10 mouse cellular contexts compared by ENCODE assay signal in the genomic region with DNA sequence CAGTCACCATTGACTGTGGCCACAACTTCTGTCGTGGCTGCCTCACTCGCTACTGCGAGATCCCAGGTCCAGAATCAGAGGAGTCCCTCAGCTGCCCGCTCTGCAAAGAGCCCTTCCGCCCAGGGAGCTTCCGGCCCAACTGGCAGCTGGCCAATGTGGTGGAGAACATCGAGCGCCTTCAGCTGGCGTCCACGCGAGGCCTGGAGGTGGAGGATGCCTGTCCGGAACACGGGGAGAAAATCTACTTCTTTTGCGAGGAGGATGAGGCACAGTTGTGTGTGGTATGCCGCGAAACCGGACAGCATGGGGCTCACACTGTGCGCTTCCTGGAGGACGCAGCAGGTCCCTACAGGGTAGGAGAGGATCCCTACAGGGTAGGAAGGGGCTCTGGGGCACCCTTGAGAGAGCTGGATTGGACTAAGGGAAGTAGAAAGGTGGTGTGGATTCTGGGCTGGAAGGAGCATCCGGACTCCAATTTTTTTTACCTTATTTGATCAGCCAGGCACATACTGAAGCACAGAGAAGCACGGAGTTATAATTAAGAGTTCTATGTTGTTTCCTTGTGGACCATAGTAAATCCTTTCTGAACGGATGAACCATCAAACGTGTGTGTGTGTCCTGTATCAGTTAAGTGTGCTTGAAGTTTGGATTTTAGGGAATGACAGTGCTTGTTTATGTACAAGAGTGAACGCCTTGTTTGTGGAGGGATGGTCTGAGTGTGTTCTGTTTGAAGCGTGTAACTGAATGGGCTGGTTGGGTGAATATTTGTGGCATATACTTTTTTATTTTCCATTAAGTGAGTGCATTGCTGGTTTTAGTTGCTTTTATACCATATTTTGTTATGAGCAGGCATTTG. TPM values are rescaled to one million over a fixed set of nuclear protein-coding genes. Genes with fewer than 3 reads are reported as not detected.
DNase-seq lines count a peak whose midpoint lies in the region; ATAC-seq and TF ChIP-seq lines count a peak whose summit lies in the region.
"Had no signal": no experiment of that assay in that cellular context is flagged by ENCODE, and none has a peak within 500 bp of the region (broad histone marks: within the 10 kb centered on the region; RNA-seq: fewer than 3 reads in every experiment).

No protein-coding gene starts in this region.

- H3K9ac ChIP-seq in MEL (ENCODE audit: control insufficient read depth, low read depth, low read length, poor library complexity, severe bottlenecking): peak overlapping the region; percentile 79

- DNase-seq in kidney, adult 2 months: peak; percentile 24
- no peak for DNase-seq in kidney, adult 8-10 months
- DNase-seq in MEL (ENCODE audit: low read depth, low spot score): peak; percentile 78
- DNase-seq in lung, postnatal 10 days: peak; percentile 62
- DNase-seq in embryo, embryonic 10 days (ENCODE audit: low spot score): no peak
- no peak for DNase-seq in B cell, adult 2 months

- H3K79me2 ChIP-seq in MEL (ENCODE audit: control insufficient read depth, insufficient read depth, low read length, poor library complexity): peaks cover 7% of the 10 kb centered on the region

- no peak for TF ChIP-seq CTCF in kidney, adult 2 months (conservative IDR thresholded peaks at IDR 0.05; ENCODE audit: insufficient read depth, insufficient read length, low read depth, low read length)
- TF ChIP-seq CTCF in MEL (IDR thresholded peaks at IDR 0.05 in 2 of 3, conservative IDR thresholded peaks at IDR 0.05 in 1 of 3; ENCODE audit: control insufficient read depth in 1 of 3, insufficient read depth in 1 of 3, low read depth in 2 of 3, low read length in 3 of 3, poor library complexity in 1 of 3, severe bottlenecking in 1 of 3): no peak

- H3K27me3 ChIP-seq in kidney, adult 2 months (replicated peaks; ENCODE audit: control insufficient read depth, insufficient read depth, low read length): no peaks in the 10 kb centered on the region
- no peaks in the 10 kb centered on the region for H3K27me3 ChIP-seq in MEL (ENCODE audit: control insufficient read depth in 1 of 2, insufficient read depth in 2 of 2, low read length in 2 of 2)

- TF ChIP-seq POLR2A in kidney, adult 2 months (IDR thresholded peaks at IDR 0.05; ENCODE audit: low read depth, low read length): no peak
- no peak for TF ChIP-seq POLR2A in MEL (IDR thresholded peaks at IDR 0.05; ENCODE audit: control insufficient read depth in 1 of 2, insufficient read depth in 1 of 2, low read depth in 1 of 2, low read length in 2 of 2, poor library complexity in 1 of 2)

- TF ChIP-seq EP300 in MEL (IDR thresholded peaks at IDR 0.05; ENCODE audit: low read depth in 1 of 2, low read length in 2 of 2): no peak

- H3K27ac ChIP-seq in kidney, adult 2 months (ENCODE audit: insufficient read depth, low read depth, low read length): no peak overlapping the region
- peak overlapping the region; percentile 89 for H3K27ac ChIP-seq in MEL (ENCODE audit: control insufficient read depth, low read depth, low read length)

- WGBS in kidney, adult 2 months: 70% methylated on average over 25 of the region's 25 CpGs

- H3K4me1 ChIP-seq in kidney, adult 2 months (ENCODE audit: control insufficient read depth, insufficient read depth, low read length): no peaks in the 10 kb centered on the region
- H3K4me1 ChIP-seq in MEL (ENCODE audit: control insufficient read depth in 1 of 2, insufficient read depth in 2 of 2, low read length in 2 of 2): peaks cover 0 to 4% of the 10 kb centered on the region in 2 experiments; a peak in 2 of 4 replicates

- ATAC-seq in erythroblast, adult 5-6 weeks (replicated peaks; ENCODE audit: low FRiP score, poor library complexity, severe bottlenecking): peak; percentile 55

- H3K36me3 ChIP-seq in kidney, adult 2 months (ENCODE audit: control insufficient read depth, insufficient read depth, low read length): no peaks in the 10 kb centered on the region
- peaks cover 0 to 4% of the 10 kb centered on the region in 2 experiments; a peak in 2 of 4 replicates for H3K36me3 ChIP-seq in MEL (ENCODE audit: control insufficient read depth in 1 of 2, insufficient read depth in 2 of 2, low read length in 2 of 2)

- no peak overlapping the region for H3K4me3 ChIP-seq in kidney, adult 2 months (ENCODE audit: insufficient read depth, low read depth, low read length)
- peak overlapping the region; percentile 71 to 80 for H3K4me3 ChIP-seq in MEL (ENCODE audit: control insufficient read depth in 1 of 2, insufficient read depth in 1 of 2, low read depth in 2 of 2, low read length in 2 of 2)
- H3K4me3 ChIP-seq: myocyte had no signal

- no peak for TF ChIP-seq RAD21 in MEL (IDR thresholded peaks at IDR 0.05; ENCODE audit: low read depth, low read length)

- H3K9me3 ChIP-seq in MEL (replicated peaks; ENCODE audit: insufficient read depth, low read length): no peaks in the 10 kb centered on the region

TF ChIP-seq in MEL, 35 proteins besides CTCF, POLR2A, EP300 and RAD21:
- TF ChIP-seq NELFE (IDR thresholded peaks at IDR 0.05; ENCODE audit: low read depth, low read length) (0 out of 2 replicates have a peak, but pooled peaks have one; percentile 28), ELF1 (IDR thresholded peaks at IDR 0.05; ENCODE audit: low read depth, low read length) (no peak; the same call in none of the 2 replicates), MXI1 (IDR thresholded peaks at IDR 0.05; ENCODE audit: low read depth, low read length) (peak; percentile 71), MAX (IDR thresholded peaks at IDR 0.05; ENCODE audit: low read length) (peak; percentile 51), TCF12 (IDR thresholded peaks at IDR 0.05; ENCODE audit: low read depth, low read length) (0 out of 2 replicates have a peak, but pooled peaks have one; percentile 8)

RNA-seq across cellular contexts. Expression of a gene that starts 0.8 kb away (rescaled TPM):
- 0.11 TPM in 1 of 2 replicates, not detected in the other for polyA plus RNA-seq in kidney, adult 2 months (2012; rRNA removed)
- 20.6 and 30.2 TPM in 2 replicates for total RNA-seq in MEL (2012; rRNA removed)
- 10 to 100 TPM in 1 of 2 experiments, not detected in 1; 30.4 TPM for polyA plus RNA-seq in MEL (2012; ENCODE audit: insufficient read depth in 1 of 2, insufficient read length in 2 of 2, low read depth in 1 of 2, low replicate concordance in 2 of 2, missing spikeins in 1 of 2)
- 592 TPM in 2 replicates for total RNA-seq in erythroblast, adult 5-6 weeks (2015; ENCODE audit: low replicate concordance)
- 1,227 and 1,601 TPM in 2 replicates for total RNA-seq in erythroblast, adult 5-6 weeks (2017; ENCODE audit: low replicate concordance)
- polyA plus RNA-seq: myocyte had no signal

RNA-seq across cellular contexts. Expression of a gene that starts 3.2 kb away (rescaled TPM):
- 0.22 and 0.38 TPM in 2 replicates for polyA plus RNA-seq in kidney, adult 2 months (2012; rRNA removed)
- not detected in 2 replicates for total RNA-seq in MEL (2012; rRNA removed)
- polyA plus RNA-seq in MEL (2012; ENCODE audit: insufficient read depth in 1 of 2, insufficient read length in 2 of 2, low read depth in 1 of 2, low replicate concordance in 2 of 2, missing spikeins in 1 of 2): under 1 TPM in 1 of 2 experiments, not detected in 1; 0.07 TPM
- not detected in 2 replicates for total RNA-seq in erythroblast, adult 5-6 weeks (2015; ENCODE audit: low replicate concordance)
- total RNA-seq in erythroblast, adult 5-6 weeks (2017; ENCODE audit: low replicate concordance): 0.70 and 2.5 TPM in 2 replicates
- total RNA-seq: layer of hippocampus, postnatal 25 days had no signal
- polyA plus RNA-seq: gonadal fat pad, adult 2 months; myocyte had no signal

RNA-seq across cellular contexts. Expression of a gene that starts 19.7 kb away (rescaled TPM):
- 0.13 TPM in 1 of 2 replicates, not detected in the other for polyA plus RNA-seq in kidney, adult 2 months (2012; rRNA removed)
- 0.04 TPM in 1 of 2 replicates, not detected in the other for total RNA-seq in MEL (2012; rRNA removed)
- under 1 TPM in 1 of 2 experiments, not detected in 1; 0.04 TPM for polyA plus RNA-seq in MEL (2012; ENCODE audit: insufficient read depth in 1 of 2, insufficient read length in 2 of 2, low read depth in 1 of 2, low replicate concordance in 2 of 2, missing spikeins in 1 of 2)
- not detected in 2 replicates for total RNA-seq in erythroblast, adult 5-6 weeks (2015; ENCODE audit: low replicate concordance)
- total RNA-seq in erythroblast, adult 5-6 weeks (2017; ENCODE audit: low replicate concordance): not detected in 2 replicates
- total RNA-seq: layer of hippocampus, postnatal 25 days had no signal
- polyA plus RNA-seq: gonadal fat pad, adult 2 months; myocyte had no signal

RNA-seq across cellular contexts. Expression of a gene that starts 27.7 kb away (rescaled TPM):
- not detected in 2 replicates for polyA plus RNA-seq in kidney, adult 2 months (2012; rRNA removed)
- total RNA-seq in MEL (2012; rRNA removed): not detected in 2 replicates
- not detected for polyA plus RNA-seq in MEL (2012; ENCODE audit: insufficient read depth in 1 of 2, insufficient read length in 2 of 2, low read depth in 1 of 2, low replicate concordance in 2 of 2, missing spikeins in 1 of 2)
- total RNA-seq in erythroblast, adult 5-6 weeks (2015; ENCODE audit: low replicate concordance): not detected in 2 replicates
- not detected in 2 replicates for total RNA-seq in erythroblast, adult 5-6 weeks (2017; ENCODE audit: low replicate concordance)
- polyA plus RNA-seq: myocyte had no signal

RNA-seq across cellular contexts. Expression of a gene that starts 33.2 kb away (rescaled TPM):
- polyA plus RNA-seq in kidney, adult 2 months (2012; rRNA removed): 27.2 and 30.4 TPM in 2 replicates
- total RNA-seq in MEL (2012; rRNA removed): 4.9 and 5.6 TPM in 2 replicates
- 10 to 100 TPM in 1 of 2 experiments, not detected in 1; 12.4 TPM for polyA plus RNA-seq in MEL (2012; ENCODE audit: insufficient read depth in 1 of 2, insufficient read length in 2 of 2, low read depth in 1 of 2, low replicate concordance in 2 of 2, missing spikeins in 1 of 2)
- total RNA-seq in erythroblast, adult 5-6 weeks (2015; ENCODE audit: low replicate concordance): 88.8 and 93.2 TPM in 2 replicates
- total RNA-seq in erythroblast, adult 5-6 weeks (2017; ENCODE audit: low replicate concordance): 63.6 and 65.4 TPM in 2 replicates

Comparison
In these comparisons a context has a peak if more than half of its experiments do, and no peak if none do; other contexts are left out.
1. DNase-seq: peak in kidney, adult 2 months (single experiment), MEL (single experiment) and lung, postnatal 10 days (single experiment); none in kidney, adult 8-10 months (0 of 2), embryo, embryonic 10 days (single experiment) and B cell, adult 2 months (0 of 2).
2. RNA of a gene that starts 0.8 kb away (total RNA-seq): 592 to 1,601 TPM in erythroblast, adult 5-6 weeks; 20.6 to 30.2 TPM in MEL; every median in the first group is over 10 times any median in the second.